Mouse (Mus musculus) erythroblast, embryonic 14.5 days (primary cell): Measurements from ENCODE around the gene Cilp2.

Experiments used
- GATA1 ChIP-seq: IDR thresholded peaks from 2 replicates; pipeline ENCODE4 v1.6.1; 2012; ENCODE audit warnings: low read length, inconsistent platforms, mixed read lengths
- TAL1 ChIP-seq: IDR thresholded peaks from 3 replicates; pipeline ENCODE4 v1.6.1; 2012; ENCODE audit warnings: low read length, inconsistent platforms, mixed read lengths

GRCm38 (mm10) chr8:69923986-69924385, 36.5 kb upstream of the Cilp2 start:
- TF ChIP-seq GATA1: no peak
- no peak for TF ChIP-seq TAL1
